Mouse (Mus musculus) kidney, postnatal 0 days (tissue): ENCODE results near the gene Eif3b. TPM values are rescaled to one million over a fixed set of nuclear protein-coding genes. Genes with fewer than 3 reads are reported as not detected.
A peak's percentile ranks its signal among the peaks of the same experiment; 100 is the strongest.

ENCODE experiments used
- ATAC-seq: fragments of 200-750 bp; cut with Nextera tagmentation; replicated peaks from 2 replicates; pipeline ENCODE4 v1.8.0; 2017; ENCODE audit warnings: low read depth, moderate number of reproducible peaks, moderate TSS enrichment, moderate library complexity; ENCODE audit not compliant: low FRiP score
- DNase-seq: peaks from one replicate; pipeline ENCODE4 v3.0.0-alpha.2; 2016; ENCODE audit warnings: low spot score
- H3K27ac ChIP-seq: fragments of 300-500 bp; sonication (generic); 2 replicates; pipeline ENCODE4 v1.5.1; 2014; ENCODE audit warnings: mild to moderate bottlenecking
- H3K27me3 ChIP-seq: fragments of 300-500 bp; sonication (generic); 2 replicates; pipeline ENCODE4 v1.6.1; 2014; ENCODE audit warnings: low read length, mixed read lengths; ENCODE audit not compliant: insufficient read depth
- H3K36me3 ChIP-seq: fragments of 300-500 bp; sonication (generic); 2 replicates; pipeline ENCODE4 v1.6.1; 2014; ENCODE audit warnings: low read length, mixed read lengths; ENCODE audit not compliant: insufficient read depth
- H3K4me1 ChIP-seq: fragments of 300-500 bp; sonication (generic); replicated peaks from 2 replicates; pipeline ENCODE4 v1.6.1; 2014; ENCODE audit warnings: antibody characterized with exemption, low read length, mixed read lengths; ENCODE audit not compliant: insufficient read depth
- H3K4me2 ChIP-seq: fragments of 300-500 bp; sonication (generic); 2 replicates; pipeline ENCODE4 v1.6.1; 2014; ENCODE audit warnings: mild to moderate bottlenecking, low read length, moderate library complexity, mixed read lengths
- H3K4me3 ChIP-seq: fragments of 300-500 bp; sonication (generic); replicated peaks from 2 replicates; pipeline ENCODE4 v1.5.1; 2014; ENCODE audit warnings: low read depth, low read length
- H3K9ac ChIP-seq: fragments of 300-500 bp; sonication (generic); 2 replicates; pipeline ENCODE4 v1.6.1; 2014; ENCODE audit warnings: low read depth, low read length
- H3K9me3 ChIP-seq: fragments of 300-500 bp; sonication (generic); replicated peaks from 2 replicates; pipeline ENCODE4 v1.6.1; 2016; ENCODE audit warnings: low read length, inconsistent platforms, mixed read lengths
- CTCF ChIP-seq: IDR thresholded peaks from 2 replicates; pipeline ENCODE4 v1.5.1; 2016; ENCODE audit warnings: antibody characterized with exemption, low read depth, mild to moderate bottlenecking, moderate library complexity
- WGBS: fragments of 180-500 bp; shearing (Covaris S2); extraction: QIAGEN DNeasy Blood & Tissue Kit; methylation state at CpG from one replicate; pipeline ENCODE4 v1.1.7; 2014; 5-methylcytosine and 5-hydroxymethylcytosine counted together
- microRNA-seq: library from miRNA; unstranded; fragments of <30 nt; microRNA quantifications from one replicate; pipeline ENCODE4, GENCODE M21; 2016
- polyA plus RNA-seq: library from polyadenylated mRNA; unstranded; fragments of >200 nt; fragmentation: Nextera tagmentation; extraction: Ambion mirVana; gene quantifications from 2 replicates; pipeline ENCODE4 v1.2.1, GENCODE M21; 2015

Eif3b gene
- polyA plus RNA-seq, 1 experiment from 2014 or later: 88.6 TPM

DNA sequence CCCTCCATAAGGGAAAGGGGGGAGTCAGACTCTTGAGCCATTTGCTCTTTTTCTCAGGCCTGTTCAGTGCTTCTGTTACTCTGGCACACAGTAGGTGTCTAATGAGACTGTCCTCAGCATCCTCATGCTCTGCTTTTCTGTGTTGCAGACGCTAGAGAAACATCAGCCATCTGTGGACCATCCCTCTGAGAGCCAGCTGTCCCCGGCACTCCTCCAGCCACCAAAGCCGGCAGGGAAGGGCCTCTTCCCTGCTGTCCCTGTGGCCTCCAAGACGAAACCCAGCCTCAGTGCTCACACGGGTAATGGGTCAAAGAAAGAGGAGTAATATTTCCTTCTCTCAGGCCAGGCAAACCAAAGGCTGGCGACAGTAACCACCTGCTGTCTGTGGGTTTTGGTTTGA lies 72.0 kb downstream of the Eif3b start:
- H3K9me3 ChIP-seq: no peaks in the 10 kb centered on the region
- H3K4me2 ChIP-seq: no peak overlapping the region
- 45% methylated on average over 6 of the region's 6 CpGs for WGBS
- no peaks in the 10 kb centered on the region for H3K4me1 ChIP-seq
- H3K27me3 ChIP-seq: no peaks in the 10 kb centered on the region
- TF ChIP-seq CTCF: no peak
- no peak for ATAC-seq
- no peak for DNase-seq
- no peak overlapping the region for H3K9ac ChIP-seq
- no peaks in the 10 kb centered on the region for H3K36me3 ChIP-seq
- H3K4me3 ChIP-seq: no peak overlapping the region
- H3K27ac ChIP-seq: no peak overlapping the region

DNA sequence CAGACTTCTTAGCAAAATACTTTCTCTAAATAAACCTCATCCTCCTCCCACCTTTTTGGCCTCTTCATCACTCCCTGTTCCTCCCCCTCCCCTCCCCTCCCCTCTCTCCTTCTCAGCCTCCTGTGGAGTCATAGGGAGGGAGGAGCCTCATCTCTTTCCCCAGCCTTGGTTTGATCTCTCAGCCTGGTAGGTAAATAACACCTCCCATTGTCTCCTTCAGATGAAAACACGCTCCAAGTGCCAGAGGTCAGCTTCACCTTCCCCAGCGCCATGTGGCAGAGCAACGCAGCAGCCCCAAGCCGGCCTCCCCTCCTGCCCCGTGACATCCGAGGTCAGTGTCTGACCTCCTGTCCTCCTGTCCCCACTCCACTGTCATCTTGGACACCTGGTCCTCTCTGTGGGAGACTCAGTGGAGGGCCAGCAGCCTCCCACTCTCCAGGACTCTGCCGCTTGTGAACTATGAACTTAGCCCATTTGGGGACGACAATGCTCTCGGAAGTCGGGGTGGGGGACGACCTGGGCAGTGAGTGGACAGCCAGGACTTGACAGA lies 73.6 kb downstream of the Eif3b start:
- no peak overlapping the region for H3K27ac ChIP-seq
- ATAC-seq: 0 out of 2 replicates have a peak, but pooled peaks have one; percentile 61

More for the DNA sequence above, 73.6 kb downstream of the Eif3b start:
- Histone ChIP-seq H3K4me1 (no peaks in the 10 kb centered on the region), H3K27me3 (no peaks in the 10 kb centered on the region), H3K4me2 (no peak overlapping the region), H3K4me3 (no peak overlapping the region), H3K9ac (no peak overlapping the region), H3K36me3 (no peaks in the 10 kb centered on the region), H3K9me3 (no peaks in the 10 kb centered on the region)
- 17% methylated on average over 11 of the region's 11 CpGs for WGBS
- DNase-seq: peak; percentile 5
- no peak for TF ChIP-seq CTCF

Small RNA genes lying within 50 kb of the gene (microRNA-seq; reads per million reads assigned to microRNA genes)
- gene Mir7038: not detected

Other genes starting within 250 kb of the Eif3b start
- gene Mad1l1, start 97.8 kb upstream of the Eif3b start, polyA plus RNA-seq: 25.8 and 31.5 TPM in 2 replicates
- gene Nudt1, start 97.7 kb upstream of the Eif3b start, polyA plus RNA-seq: 39.9 and 42.1 TPM in 2 replicates
- gene Mrm2, start 87.4 kb upstream of the Eif3b start, polyA plus RNA-seq: 17.2 and 17.3 TPM in 2 replicates
- gene Snx8, start 30.1 kb upstream of the Eif3b start, polyA plus RNA-seq: 28.8 and 31.8 TPM in 2 replicates
- not detected in 2 replicates for gene Gm4869, start 26.3 kb downstream of the Eif3b start, polyA plus RNA-seq
- gene Chst12, start 86.2 kb downstream of the Eif3b start, polyA plus RNA-seq: 14.5 and 15.6 TPM in 2 replicates
- gene Grifin, start 145.7 kb downstream of the Eif3b start, polyA plus RNA-seq: not detected in 2 replicates
- gene Lfng, start 188.0 kb downstream of the Eif3b start, polyA plus RNA-seq: 28.8 and 33.4 TPM in 2 replicates
- gene Ttyh3, start 229.7 kb downstream of the Eif3b start, polyA plus RNA-seq: 21.7 and 25.3 TPM in 2 replicates